ENCODE assay signal across 25 mouse cellular contexts in the genomic region with DNA sequence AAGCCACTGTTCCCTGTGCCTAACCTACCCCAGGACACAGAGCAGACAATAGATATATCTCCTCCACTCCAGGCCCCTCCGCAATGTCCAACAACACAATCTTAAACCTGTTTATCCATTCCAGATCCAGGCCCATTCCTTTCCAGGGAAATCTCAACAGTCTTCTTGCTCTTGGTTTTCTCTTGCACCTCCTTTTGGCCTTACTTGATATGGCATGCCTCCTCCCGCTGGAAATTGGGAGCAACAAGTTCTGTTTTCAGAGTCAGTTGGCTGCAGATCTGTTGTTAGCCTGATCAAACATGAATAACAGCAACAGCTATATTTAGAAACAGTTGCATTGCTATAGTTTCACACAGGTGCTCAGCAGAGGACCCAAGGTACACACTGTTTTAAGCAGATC.
DNase-seq lines count a peak whose midpoint lies in the region; ATAC-seq and TF ChIP-seq lines count a peak whose summit lies in the region.
"Had no signal": no experiment of that assay in that cellular context is flagged by ENCODE, and none has a peak within 500 bp of the region (broad histone marks: within the 10 kb centered on the region; RNA-seq: fewer than 3 reads in every experiment).

No protein-coding gene starts in this region.

- peak; percentile 5 for DNase-seq in gastrocnemius, adult 18-20 months (ENCODE audit: low spot score)
- DNase-seq in gastrocnemius, adult 8-10 months (ENCODE audit: low spot score in 2 of 2), result no peak
- DNase-seq in heart, postnatal 0 days (ENCODE audit: low spot score), result no peak
- no peak for DNase-seq in heart, postnatal 36 days
- DNase-seq in kidney, postnatal 0 days (ENCODE audit: low spot score), result no peak
- DNase-seq in lung, postnatal 0 days (ENCODE audit: low spot score), result no peak
- no peak for DNase-seq in lung, postnatal 36 days
- DNase-seq: adrenal gland, adult 8-10 months; adrenal gland, postnatal 25 days; cerebellum, adult 11-12 months; cerebellum, adult 8-10 months; cerebellum, postnatal 10 days; cerebellum, postnatal 36 days; embryo, embryonic 11 days; gastrocnemius, postnatal 25 days had no signal

- H3K4me2 ChIP-seq in heart, postnatal 0 days (ENCODE audit: low read depth, low read length), result no peak overlapping the region
- H3K4me2 ChIP-seq in kidney, postnatal 0 days (ENCODE audit: low read length), result no peak overlapping the region
- H3K4me2 ChIP-seq in kidney, embryonic 15.5 days, result no peak overlapping the region
- H3K4me2 ChIP-seq in lung, postnatal 0 days (replicated peaks; ENCODE audit: low read depth, low read length), result no peak overlapping the region
- H3K4me2 ChIP-seq: embryonic facial prominence, embryonic 13.5 days; forebrain, embryonic 12.5 days; forebrain, embryonic 15.5 days; heart, embryonic 11.5 days; hindbrain, embryonic 12.5 days; hindbrain, embryonic 15.5 days had no signal

- H3K9ac ChIP-seq in heart, postnatal 0 days (replicated peaks; ENCODE audit: low read depth, low read length), result no peak overlapping the region
- no peak overlapping the region for H3K9ac ChIP-seq in kidney, postnatal 0 days (ENCODE audit: low read depth, low read length)
- no peak overlapping the region for H3K9ac ChIP-seq in kidney, embryonic 15.5 days
- H3K9ac ChIP-seq in lung, postnatal 0 days (replicated peaks; ENCODE audit: low read depth), result no peak overlapping the region
- H3K9ac ChIP-seq: embryonic facial prominence, embryonic 13.5 days; forebrain, embryonic 12.5 days; forebrain, embryonic 15.5 days; hindbrain, embryonic 12.5 days; hindbrain, embryonic 15.5 days had no signal

- WGBS in heart, postnatal 0 days, result 50% methylated on average over 2 of the region's 2 CpGs
- 81% methylated on average over 2 of the region's 2 CpGs for WGBS in kidney, postnatal 0 days
- 83% methylated on average over 2 of the region's 2 CpGs for WGBS in kidney, embryonic 15.5 days
- 65% methylated on average over 2 of the region's 2 CpGs for WGBS in lung, postnatal 0 days

- H3K27ac ChIP-seq in heart, postnatal 0 days (ENCODE audit: low read depth), result no peak overlapping the region
- no peak overlapping the region for H3K27ac ChIP-seq in kidney, postnatal 0 days
- H3K27ac ChIP-seq in kidney, embryonic 15.5 days, result no peak overlapping the region
- H3K27ac ChIP-seq in lung, postnatal 0 days (ENCODE audit: low read length), result no peak overlapping the region
- H3K27ac ChIP-seq: embryonic facial prominence, embryonic 10.5 days; embryonic facial prominence, embryonic 13.5 days; forebrain, embryonic 12.5 days; forebrain, embryonic 15.5 days; hindbrain, embryonic 12.5 days; hindbrain, embryonic 15.5 days had no signal

- intact Hi-C loops in heart, postnatal 36 days (cut with DNase I), result no loop called here

- H3K27me3 ChIP-seq in heart, postnatal 0 days (ENCODE audit: control insufficient read depth, insufficient read depth, low read length), result no peaks in the 10 kb centered on the region
- no peaks in the 10 kb centered on the region for H3K27me3 ChIP-seq in kidney, postnatal 0 days (ENCODE audit: insufficient read depth, low read length)
- H3K27me3 ChIP-seq in kidney, embryonic 15.5 days, result peaks cover 16% of the 10 kb centered on the region
- no peaks in the 10 kb centered on the region for H3K27me3 ChIP-seq in lung, postnatal 0 days (replicated peaks; ENCODE audit: insufficient read depth, low read length)
- H3K27me3 ChIP-seq: forebrain, embryonic 15.5 days; hindbrain, embryonic 15.5 days had no signal

- TF ChIP-seq EP300 in heart, postnatal 0 days (IDR thresholded peaks at IDR 0.05; ENCODE audit: low read depth), result no peak
- no peak for TF ChIP-seq EP300 in lung, postnatal 0 days (IDR thresholded peaks at IDR 0.05)

- no peaks in the 10 kb centered on the region for H3K4me1 ChIP-seq in heart, postnatal 0 days (ENCODE audit: control insufficient read depth, insufficient read depth)
- H3K4me1 ChIP-seq in kidney, postnatal 0 days (replicated peaks; ENCODE audit: insufficient read depth, low read length), result no peaks in the 10 kb centered on the region
- H3K4me1 ChIP-seq in kidney, embryonic 15.5 days, result no peaks in the 10 kb centered on the region
- H3K4me1 ChIP-seq in lung, postnatal 0 days (ENCODE audit: insufficient read depth, low read depth, low read length), result no peaks in the 10 kb centered on the region
- H3K4me1 ChIP-seq: embryonic facial prominence, embryonic 10.5 days; embryonic facial prominence, embryonic 13.5 days; forebrain, embryonic 12.5 days; forebrain, embryonic 15.5 days; hindbrain, embryonic 12.5 days; hindbrain, embryonic 15.5 days had no signal

- peak; percentile 36; the same call in 1 of the 2 replicates for TF ChIP-seq CTCF in heart, postnatal 0 days (IDR thresholded peaks at IDR 0.05; ENCODE audit: low read depth)
- TF ChIP-seq CTCF in kidney, postnatal 0 days (IDR thresholded peaks at IDR 0.05; ENCODE audit: low read depth), result peak; percentile 15; the same call in 1 of the 2 replicates
- peak; percentile 31 for TF ChIP-seq CTCF in lung, postnatal 0 days (IDR thresholded peaks at IDR 0.05)

- no peaks in the 10 kb centered on the region for H3K9me3 ChIP-seq in heart, postnatal 0 days (replicated peaks; ENCODE audit: control insufficient read depth, low read length)
- H3K9me3 ChIP-seq in kidney, postnatal 0 days (replicated peaks; ENCODE audit: low read length), result no peaks in the 10 kb centered on the region
- H3K9me3 ChIP-seq in kidney, embryonic 15.5 days (replicated peaks), result no peaks in the 10 kb centered on the region
- H3K9me3 ChIP-seq in lung, postnatal 0 days (ENCODE audit: low read length), result no peaks in the 10 kb centered on the region
- H3K9me3 ChIP-seq: embryonic facial prominence, embryonic 10.5 days; embryonic facial prominence, embryonic 13.5 days; forebrain, embryonic 12.5 days; forebrain, embryonic 15.5 days; hindbrain, embryonic 12.5 days; hindbrain, embryonic 15.5 days had no signal

- no peaks in the 10 kb centered on the region for H3K36me3 ChIP-seq in heart, postnatal 0 days (replicated peaks; ENCODE audit: control insufficient read depth, insufficient read depth, low read length)
- H3K36me3 ChIP-seq in kidney, postnatal 0 days (ENCODE audit: insufficient read depth, low read length), result no peaks in the 10 kb centered on the region
- H3K36me3 ChIP-seq in kidney, embryonic 15.5 days, result no peaks in the 10 kb centered on the region
- H3K36me3 ChIP-seq in lung, postnatal 0 days (ENCODE audit: insufficient read depth, low read length), result no peaks in the 10 kb centered on the region
- H3K36me3 ChIP-seq: embryonic facial prominence, embryonic 10.5 days; embryonic facial prominence, embryonic 13.5 days; forebrain, embryonic 12.5 days; forebrain, embryonic 15.5 days; hindbrain, embryonic 12.5 days; hindbrain, embryonic 15.5 days had no signal

- no peak for ATAC-seq in heart, postnatal 0 days (ENCODE audit: insufficient read depth, low read depth)
- ATAC-seq in kidney, postnatal 0 days (replicated peaks; ENCODE audit: low FRiP score, low read depth), result no peak
- ATAC-seq in kidney, embryonic 15.5 days (replicated peaks; ENCODE audit: low FRiP score), result no peak
- no peak for ATAC-seq in lung, postnatal 0 days
- ATAC-seq: activated CD4-positive, CD25-positive, alpha-beta regulatory T cell, adult 4 months; forebrain, embryonic 15.5 days had no signal

- H3K4me3 ChIP-seq in heart, postnatal 0 days (ENCODE audit: low read depth, low read length), result no peak overlapping the region
- no peak overlapping the region for H3K4me3 ChIP-seq in kidney, postnatal 0 days (replicated peaks; ENCODE audit: low read depth, low read length)
- no peak overlapping the region for H3K4me3 ChIP-seq in kidney, embryonic 15.5 days (replicated peaks)
- H3K4me3 ChIP-seq in lung, postnatal 0 days (ENCODE audit: low read depth, low read length), result no peak overlapping the region
- H3K4me3 ChIP-seq: embryonic facial prominence, embryonic 10.5 days; embryonic facial prominence, embryonic 13.5 days; erythroblast, embryonic 14.5 days; forebrain, embryonic 12.5 days; forebrain, embryonic 15.5 days; hindbrain, embryonic 12.5 days; hindbrain, embryonic 15.5 days had no signal
